Mouse (Mus musculus) MEL-GATA-1-ER (cell line): ENCODE data around the gene Atxn10.
A peak's percentile ranks its signal among the peaks of the same experiment; 100 is the strongest.

Source experiments
- DNase-seq: peaks from one replicate; pipeline ENCODE4 v3.0.0-alpha.2; 2012; ENCODE audit warnings: low read depth; ENCODE audit errors: extremely low read depth

Atxn10 gene

DNA sequence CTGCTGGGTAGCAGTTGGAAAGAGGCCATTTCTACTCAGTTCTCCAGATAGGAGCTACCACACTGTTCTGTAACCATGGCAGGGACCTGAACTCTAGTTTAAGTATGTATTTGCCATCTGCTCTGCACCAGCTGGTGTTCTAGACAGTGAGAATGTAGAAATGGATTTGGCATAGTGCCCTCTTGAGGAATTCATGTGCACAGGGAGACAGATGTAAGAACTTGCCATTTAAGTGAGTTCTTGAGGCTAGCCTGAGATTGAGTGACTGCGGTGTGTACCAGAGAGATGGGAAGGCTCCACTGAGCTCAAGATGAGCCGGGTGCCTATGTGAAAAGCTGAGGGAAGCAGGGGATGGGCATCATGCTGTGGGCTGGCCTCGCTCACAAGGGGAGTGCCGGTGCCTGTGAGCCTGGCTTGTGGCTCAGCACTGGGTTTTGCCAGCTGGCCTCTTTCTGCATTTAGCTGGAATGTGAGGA is 67.2 kb downstream of the Atxn10 start:
- no peak for DNase-seq

- DNase-seq, result no peak
These were observed 68.7 kb downstream of the Atxn10 start for GRCm38 (mm10) chr15:85404739-85405138.

GRCm38 (mm10) chr15:85405567-85405966 is 69.5 kb downstream of the Atxn10 start:
- DNase-seq, result no peak

DNA sequence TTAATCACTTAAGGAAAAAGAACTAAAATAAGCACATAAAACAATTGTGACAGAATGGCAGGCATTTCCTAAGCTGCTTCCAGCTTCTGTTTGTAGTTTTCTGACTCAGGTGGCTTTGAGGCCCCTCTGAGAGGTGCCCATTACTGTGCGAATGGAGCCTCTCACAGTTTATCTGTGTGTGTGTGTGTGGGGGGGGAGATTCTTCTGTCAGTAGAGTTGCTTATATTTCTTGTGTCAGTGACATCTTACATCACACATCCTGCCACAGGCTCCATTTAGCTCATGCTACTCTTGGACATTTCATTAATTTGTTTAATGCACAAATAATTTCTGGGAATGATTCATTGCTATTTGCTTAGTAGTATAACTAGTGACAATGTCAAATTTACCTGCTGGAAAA is 70.8 kb downstream of the Atxn10 start:
- no peak for DNase-seq

GRCm38 (mm10) chr15:85407342-85407741 is 71.3 kb downstream of the Atxn10 start:
- DNase-seq, result no peak

DNA sequence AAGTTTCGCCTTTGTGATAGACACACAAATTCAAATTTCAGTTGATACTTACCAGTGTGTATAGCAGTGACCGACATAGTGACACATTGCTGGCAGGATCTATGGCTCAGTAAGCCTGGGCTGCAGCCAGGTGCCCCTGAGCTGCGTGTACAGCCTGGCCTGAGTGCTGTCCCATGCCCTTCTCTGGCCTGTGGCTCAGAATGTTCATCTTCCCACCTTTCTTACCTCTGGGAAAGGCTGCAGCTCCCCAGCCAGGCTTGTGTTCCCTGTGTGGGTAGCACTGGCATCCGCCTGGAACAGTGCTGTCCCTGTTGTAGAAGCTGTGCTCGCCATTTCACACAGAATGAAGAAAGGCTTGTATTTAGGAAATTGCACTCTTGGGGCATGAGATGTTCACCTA is 72.7 kb downstream of the Atxn10 start:
- DNase-seq, result no peak

- DNase-seq, result no peak
These were observed 73.3 kb downstream of the Atxn10 start for GRCm38 (mm10) chr15:85409245-85409783.

- no peak for DNase-seq
These were observed 73.8 kb downstream of the Atxn10 start for GRCm38 (mm10) chr15:85409836-85410235.

GRCm38 (mm10) chr15:85414620-85415019 is 78.6 kb downstream of the Atxn10 start:
- peak; percentile 14 for DNase-seq

GRCm38 (mm10) chr15:85420686-85421085 is 84.6 kb downstream of the Atxn10 start:
- DNase-seq, result no peak

GRCm38 (mm10) chr15:85424197-85424596 is 88.2 kb downstream of the Atxn10 start:
- DNase-seq, result no peak

DNA sequence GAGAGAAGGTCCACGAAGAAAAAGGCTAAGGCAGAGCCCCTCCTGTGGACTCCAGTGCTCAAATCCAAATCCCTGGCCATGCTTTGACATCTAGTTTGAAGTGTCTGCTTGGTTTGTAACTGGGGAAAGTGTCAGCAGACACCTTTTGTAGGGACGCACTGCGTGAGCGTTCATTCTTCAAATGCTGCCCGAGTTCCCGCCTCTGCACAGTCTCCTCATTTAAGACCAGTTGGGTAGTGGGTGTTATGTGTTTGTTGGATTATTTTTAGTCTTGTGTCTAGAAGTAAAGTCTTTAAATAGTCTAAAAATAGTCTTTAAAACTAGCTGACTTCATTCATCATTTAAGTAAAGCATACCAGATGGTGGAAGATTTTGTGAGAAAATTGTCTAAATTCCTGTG is 92.1 kb downstream of the Atxn10 start:
- no peak for DNase-seq

GRCm38 (mm10) chr15:85442568-85442967 is 106.5 kb downstream of the Atxn10 start:
- no peak for DNase-seq

DNA sequence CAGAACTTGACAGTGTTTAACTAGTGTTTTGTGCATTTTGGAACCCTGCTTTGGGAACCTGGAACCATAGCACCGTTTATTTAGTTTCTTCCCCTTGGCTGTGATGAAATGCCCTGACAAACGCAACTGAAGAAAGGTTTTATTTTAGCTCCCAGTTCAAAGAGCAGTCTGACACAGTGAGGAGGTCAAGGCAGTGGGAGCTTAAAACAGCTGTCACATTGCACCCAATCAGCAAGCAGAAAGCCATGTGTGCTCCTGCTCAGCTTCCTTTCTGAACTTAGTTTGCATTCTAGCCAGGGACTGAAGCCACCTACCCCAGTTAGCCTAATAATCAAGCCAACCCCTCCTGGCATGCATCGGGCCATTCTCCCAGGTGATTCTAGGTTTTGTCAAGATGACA is 110.6 kb downstream of the Atxn10 start:
- DNase-seq, result no peak

DNA sequence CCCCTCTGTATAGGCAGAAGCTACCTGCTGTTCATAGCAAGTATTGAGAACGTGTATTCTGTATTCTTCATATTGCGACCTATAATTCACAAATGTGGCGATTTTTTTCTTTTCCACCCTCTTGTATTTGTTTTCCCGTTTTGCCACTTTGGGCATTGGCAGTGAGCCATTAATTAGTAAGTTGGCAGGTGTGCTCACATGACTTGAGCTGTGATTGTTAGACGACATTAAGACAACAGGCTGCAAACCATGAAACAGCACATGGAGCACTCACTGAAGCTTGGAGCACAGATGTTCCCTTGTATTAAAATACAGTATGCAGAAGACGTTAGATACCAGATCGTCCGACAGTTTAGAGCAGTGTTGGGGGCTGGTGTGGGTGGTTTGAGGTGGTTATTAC is 120.8 kb downstream of the Atxn10 start:
- no peak for DNase-seq

DNA sequence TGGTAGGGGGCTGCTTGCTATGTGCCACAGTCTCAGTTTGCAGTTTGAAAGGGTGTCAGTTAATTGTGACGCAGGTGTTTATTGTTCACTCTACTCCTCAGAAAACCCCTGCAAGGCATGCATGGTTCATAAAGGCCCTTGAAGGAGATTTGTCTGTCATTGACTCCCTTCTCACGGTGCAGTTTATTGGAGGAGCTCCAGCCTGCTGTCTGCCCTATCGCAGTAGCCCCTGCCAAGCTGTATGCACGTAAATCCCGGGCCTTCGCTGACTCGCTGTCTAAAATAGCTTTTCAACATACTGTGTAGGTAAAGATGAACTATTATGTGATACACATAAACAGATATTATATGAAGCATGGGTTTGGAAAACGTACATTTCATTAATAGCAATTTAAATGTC is 121.8 kb downstream of the Atxn10 start:
- DNase-seq, result no peak

DNA sequence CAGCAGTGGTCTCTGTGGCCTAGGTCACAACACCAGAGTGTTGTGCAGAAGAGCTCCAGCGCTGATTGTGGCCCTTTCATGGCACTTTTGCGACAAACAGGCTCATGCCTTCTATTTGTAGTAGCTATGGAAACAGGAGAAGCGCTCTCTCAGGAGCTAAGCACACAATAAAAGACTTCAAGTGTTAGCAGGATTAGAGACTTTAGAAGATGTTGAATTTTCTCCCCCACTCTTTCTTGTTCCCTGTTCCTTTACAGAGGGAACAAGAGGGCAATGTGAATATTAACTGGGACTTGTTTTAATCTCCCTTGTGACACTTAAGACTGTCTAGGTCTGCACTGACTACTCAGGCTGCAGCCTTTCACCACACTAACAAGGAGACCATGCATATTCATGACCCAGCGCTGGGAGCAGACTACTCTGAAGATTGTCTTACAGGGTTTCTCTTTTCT is 122.6 kb downstream of the Atxn10 start:
- DNase-seq, result no peak

DNA sequence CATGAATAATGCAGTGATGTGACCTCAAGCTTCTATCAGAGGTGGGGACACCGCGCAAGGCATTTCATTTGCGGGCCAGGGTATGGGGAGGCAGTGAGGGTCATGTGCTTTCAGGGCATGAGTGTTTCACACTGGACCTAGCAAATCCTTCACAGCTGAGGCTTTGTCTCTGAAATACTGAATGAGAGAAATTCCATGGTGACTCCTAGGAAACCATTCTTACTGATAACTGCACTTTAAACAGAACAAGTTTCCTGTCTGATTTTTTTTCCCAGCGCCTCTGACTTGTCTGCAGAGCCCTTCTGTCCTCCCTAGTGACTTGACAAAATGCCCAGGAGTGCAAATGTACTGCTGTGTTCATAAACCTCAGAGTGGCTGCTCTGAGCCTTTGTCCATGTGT is 125.5 kb downstream of the Atxn10 start:
- no peak for DNase-seq

DNA sequence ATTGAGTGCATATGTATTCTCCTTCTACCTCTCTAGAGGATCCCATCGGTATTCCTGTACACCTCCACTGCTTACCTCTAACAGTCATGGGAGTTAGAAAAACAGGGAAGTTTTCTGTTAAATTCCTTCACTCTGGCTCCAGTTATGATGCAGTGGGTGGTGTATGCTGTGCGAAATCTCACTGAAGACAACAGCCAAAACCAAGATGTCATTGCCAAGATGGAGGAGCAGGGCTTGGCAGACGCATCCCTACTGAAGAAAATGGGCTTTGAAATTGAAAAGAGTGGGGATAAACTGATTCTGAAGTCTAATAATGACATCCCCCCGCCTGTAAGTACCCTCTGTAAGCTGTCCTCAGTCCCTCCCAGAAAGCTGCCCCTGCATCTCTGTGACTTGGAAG is 126.1 kb downstream of the Atxn10 start:
- no peak for DNase-seq

GRCm38 (mm10) chr15:85463027-85463790 is 127.2 kb downstream of the Atxn10 start:
- no peak for DNase-seq

DNA sequence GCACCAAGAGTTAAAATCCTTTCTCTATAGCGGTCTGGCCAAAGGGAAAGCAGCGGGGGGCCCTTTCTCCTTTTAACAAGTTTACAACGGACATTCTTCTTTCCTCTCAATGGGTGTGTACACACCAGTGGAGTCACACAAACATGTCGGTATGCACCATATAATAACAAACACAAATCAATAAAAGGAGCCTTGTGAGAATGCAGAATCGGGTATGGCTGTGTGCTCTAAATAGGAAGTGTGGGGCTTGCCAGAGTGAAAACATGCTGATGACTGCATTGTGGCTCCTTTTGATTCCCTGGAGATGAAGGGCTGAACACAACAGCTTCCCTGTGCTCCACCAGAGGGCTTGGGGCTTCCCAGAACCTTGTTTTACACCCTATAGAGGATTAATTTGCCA is 128.1 kb downstream of the Atxn10 start:
- no peak for DNase-seq

DNA sequence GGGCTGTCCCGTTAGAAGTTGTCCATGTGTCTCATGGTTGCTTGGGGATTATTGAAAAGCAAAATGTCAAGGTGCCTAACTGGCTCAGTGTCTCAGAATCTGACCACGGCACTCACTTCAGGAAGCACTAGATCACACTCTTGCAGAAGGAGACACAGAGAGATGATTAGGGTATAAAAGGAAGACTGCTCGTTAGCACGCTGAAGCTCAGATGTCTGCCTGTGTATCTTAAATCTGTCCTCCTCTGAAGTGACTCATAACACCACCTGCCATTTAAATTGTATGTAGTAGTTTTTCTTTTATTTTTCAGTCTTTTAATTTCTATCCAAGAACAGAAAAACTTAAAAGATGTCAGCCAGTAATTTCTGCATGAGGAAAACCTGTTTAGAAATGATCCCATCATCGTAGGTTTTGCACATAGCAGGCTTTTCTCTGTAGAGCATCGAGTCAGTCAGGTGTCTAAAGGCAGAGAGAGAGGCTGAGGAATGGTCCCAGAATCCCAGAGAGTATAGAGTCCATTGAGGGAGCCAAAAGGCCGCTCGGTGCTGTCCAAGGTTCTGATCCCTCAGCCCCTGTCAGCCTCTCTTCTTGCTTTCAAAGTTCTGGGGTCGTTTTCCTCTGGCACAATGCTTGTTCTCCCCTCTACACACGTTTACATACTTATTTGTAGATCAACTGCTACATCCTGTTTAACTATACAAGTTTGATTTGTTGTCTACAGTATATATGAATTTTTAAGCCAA is 128.9 kb downstream of the Atxn10 start:
- DNase-seq, result no peak
